Mouse (Mus musculus) myocyte (in vitro differentiated cells): ENCODE measurements around the gene Slc5a10.

Experiments used
- MYOD1 ChIP-seq, 3 experiments: IDR thresholded peaks; one replicate each; pipeline ENCODE4 v1.6.1; 2011; ENCODE audit warnings: control low read depth in 2 of 3, low read depth in 2 of 3, mild to moderate bottlenecking in 2 of 3, moderate library complexity in 1 of 3; ENCODE audit not compliant: insufficient read length in 2 of 3, control insufficient read depth in 1 of 3
- POLR2A ChIP-seq: IDR thresholded peaks from one replicate; pipeline ENCODE4 v1.6.1; 2011; ENCODE audit warnings: low read depth, mild to moderate bottlenecking, control low read depth, moderate library complexity; ENCODE audit not compliant: insufficient read length

DNA sequence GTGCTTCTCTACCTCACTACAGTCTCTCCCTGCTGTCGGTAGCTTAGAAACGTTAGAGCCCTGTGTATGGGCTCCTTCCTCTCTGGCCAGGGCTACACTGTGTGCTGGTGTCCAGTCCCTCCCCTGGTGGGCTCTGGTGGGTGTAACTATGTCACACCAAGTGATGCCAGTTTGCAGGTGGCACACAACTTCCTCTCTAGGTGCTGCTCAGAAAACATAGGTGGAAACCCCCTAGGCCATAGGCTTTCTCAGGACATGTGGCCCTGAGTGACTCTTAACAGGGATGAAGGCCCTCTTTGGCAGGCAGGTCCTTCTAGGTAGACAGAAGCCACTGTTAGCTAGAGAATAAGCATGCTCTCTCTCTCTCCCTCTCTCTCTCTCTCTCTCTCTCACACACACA, 63.2 kb downstream of the Slc5a10 start:
- no peak for TF ChIP-seq POLR2A
- no peak for TF ChIP-seq MYOD1 (IDR thresholded peaks at IDR 0.05; ENCODE audit: control insufficient read depth in 1 of 3, insufficient read length in 2 of 3, low read depth in 2 of 3)
